Comparison of ENCODE assay signal across 29 mouse cellular contexts in the genomic region with DNA sequence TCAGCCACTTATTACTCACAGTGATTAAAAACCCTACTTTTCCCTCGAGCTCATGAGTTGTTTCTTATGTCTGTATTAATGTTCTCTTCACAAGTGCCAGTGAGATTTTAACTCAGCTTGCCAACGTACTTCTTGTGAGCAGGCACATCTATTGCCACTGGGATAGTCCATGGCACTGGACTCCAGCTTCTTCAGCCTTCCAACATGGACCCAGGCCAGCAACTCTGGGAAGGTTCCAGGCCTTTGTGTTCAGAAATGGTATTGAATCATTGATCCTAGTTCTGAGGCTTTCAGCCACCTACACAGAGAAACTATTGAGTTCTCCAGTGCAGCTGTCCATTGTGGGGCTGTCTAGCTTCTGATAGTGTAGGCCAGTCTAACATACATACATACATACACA. TPM values are rescaled to one million over a fixed set of nuclear protein-coding genes. Genes with fewer than 3 reads are reported as not detected.
DNase-seq lines count a peak whose midpoint lies in the region; ATAC-seq lines count a peak whose summit lies in the region.
"Had no signal": no experiment of that assay in that cellular context is flagged by ENCODE, and none has a peak within 500 bp of the region (broad histone marks: within the 10 kb centered on the region; RNA-seq: fewer than 3 reads in every experiment).

No protein-coding gene starts in this region.

- no peak overlapping the region for H3K27ac ChIP-seq in midbrain, embryonic 11.5 days (ENCODE audit: low read depth, low read length)
- no peak overlapping the region for H3K27ac ChIP-seq in midbrain, embryonic 15.5 days
- H3K27ac ChIP-seq: embryonic facial prominence, embryonic 10.5 days; embryonic facial prominence, embryonic 13.5 days; forebrain, embryonic 10.5 days; forebrain, embryonic 13.5 days; heart, adult 2 months; heart, embryonic 10.5 days; heart, embryonic 13.5 days; hindbrain, embryonic 12.5 days; hindbrain, embryonic 15.5 days had no signal

- ATAC-seq in midbrain, embryonic 11.5 days (ENCODE audit: low FRiP score), result no peak
- no peak for ATAC-seq in midbrain, embryonic 15.5 days (replicated peaks)
- ATAC-seq: forebrain, embryonic 13.5 days; forebrain, embryonic 16.5 days; Patski had no signal

- peak; percentile 36 for DNase-seq in adrenal gland, postnatal 10 days
- no peak for DNase-seq in adrenal gland, adult (ENCODE audit: inconsistent age in 2 of 2, low spot score in 1 of 2)
- DNase-seq in layer of hippocampus, adult 11-12 months (ENCODE audit: low spot score), result peak; percentile 47
- no peak for DNase-seq in layer of hippocampus, postnatal 10 days (ENCODE audit: low spot score in 2 of 2)
- peak; percentile 67 for DNase-seq in midbrain, embryonic 11.5 days (ENCODE audit: low spot score, missing footprints)
- DNase-seq in spleen, adult 18-20 months, result no peak
- DNase-seq in right cerebral cortex, adult 18-20 months, result no peak
- DNase-seq: adrenal gland, adult 2 months; adrenal gland, postnatal 25 days; cerebellum, adult 2 months; cerebellum, adult 9-11 months; cerebellum, postnatal 36 days; embryo, embryonic 11 days; gastrocnemius, postnatal 25 days; heart, adult 2 months; heart, postnatal 14 days; heart, postnatal 4 days had no signal

- H3K9ac ChIP-seq in midbrain, embryonic 11.5 days (ENCODE audit: low read length), result no peak overlapping the region
- no peak overlapping the region for H3K9ac ChIP-seq in midbrain, embryonic 15.5 days
- H3K9ac ChIP-seq: embryonic facial prominence, embryonic 13.5 days; forebrain, embryonic 13.5 days; heart, embryonic 13.5 days; hindbrain, embryonic 12.5 days; hindbrain, embryonic 15.5 days had no signal

- H3K27me3 ChIP-seq in midbrain, embryonic 11.5 days (ENCODE audit: control insufficient read depth, insufficient read depth, low read length), result no peaks in the 10 kb centered on the region
- no peaks in the 10 kb centered on the region for H3K27me3 ChIP-seq in midbrain, embryonic 15.5 days (replicated peaks)
- H3K27me3 ChIP-seq: embryonic facial prominence, embryonic 13.5 days; forebrain, embryonic 13.5 days; heart, embryonic 13.5 days; hindbrain, embryonic 12.5 days; hindbrain, embryonic 15.5 days had no signal

- no peaks in the 10 kb centered on the region for H3K9me3 ChIP-seq in midbrain, embryonic 11.5 days (ENCODE audit: control insufficient read depth, low read length)
- no peaks in the 10 kb centered on the region for H3K9me3 ChIP-seq in midbrain, embryonic 15.5 days
- H3K9me3 ChIP-seq: embryonic facial prominence, embryonic 10.5 days; embryonic facial prominence, embryonic 13.5 days; forebrain, embryonic 10.5 days; forebrain, embryonic 13.5 days; heart, embryonic 10.5 days; heart, embryonic 13.5 days; hindbrain, embryonic 12.5 days; hindbrain, embryonic 15.5 days had no signal

- H3K4me1 ChIP-seq in midbrain, embryonic 11.5 days (ENCODE audit: control insufficient read depth, insufficient read depth, low read length), result no peaks in the 10 kb centered on the region
- peaks cover 17% of the 10 kb centered on the region for H3K4me1 ChIP-seq in midbrain, embryonic 15.5 days
- H3K4me1 ChIP-seq: heart, embryonic 10.5 days had no signal

- no peak overlapping the region for H3K4me3 ChIP-seq in midbrain, embryonic 11.5 days (ENCODE audit: low read depth, low read length)
- no peak overlapping the region for H3K4me3 ChIP-seq in midbrain, embryonic 15.5 days
- H3K4me3 ChIP-seq: embryonic facial prominence, embryonic 10.5 days; embryonic facial prominence, embryonic 13.5 days; erythroblast, embryonic 14.5 days; forebrain, embryonic 10.5 days; forebrain, embryonic 13.5 days; heart, adult 2 months; heart, embryonic 10.5 days; heart, embryonic 13.5 days; hindbrain, embryonic 12.5 days; hindbrain, embryonic 15.5 days had no signal

- WGBS in midbrain, embryonic 11.5 days, result 76% methylated on average over 2 of the region's 2 CpGs
- 65% methylated on average over 2 of the region's 2 CpGs for WGBS in midbrain, embryonic 15.5 days

- H3K36me3 ChIP-seq in midbrain, embryonic 11.5 days (ENCODE audit: control insufficient read depth, insufficient read depth, low read length), result no peaks in the 10 kb centered on the region
- H3K36me3 ChIP-seq in midbrain, embryonic 15.5 days (replicated peaks), result no peaks in the 10 kb centered on the region
- H3K36me3 ChIP-seq: embryonic facial prominence, embryonic 10.5 days; embryonic facial prominence, embryonic 13.5 days; forebrain, embryonic 10.5 days; heart, embryonic 10.5 days; heart, embryonic 13.5 days; hindbrain, embryonic 12.5 days; hindbrain, embryonic 15.5 days had no signal

- no peak overlapping the region for H3K4me2 ChIP-seq in midbrain, embryonic 11.5 days
- H3K4me2 ChIP-seq in midbrain, embryonic 15.5 days, result no peak overlapping the region
- H3K4me2 ChIP-seq: embryonic facial prominence, embryonic 13.5 days; forebrain, embryonic 13.5 days; heart, embryonic 13.5 days; hindbrain, embryonic 12.5 days; hindbrain, embryonic 15.5 days had no signal

RNA-seq across cellular contexts. Expression of a gene that starts 5.6 kb away (rescaled TPM):
- total RNA-seq in adrenal gland, postnatal 10 days (2021), result 10 to 100 TPM; 17.5 to 26.6 TPM
- total RNA-seq in layer of hippocampus, postnatal 10 days (2021), result 100 to 1,000 TPM; 130 to 147 TPM
- 31.9 and 33.4 TPM in 2 replicates for polyA plus RNA-seq in midbrain, embryonic 11.5 days (2014; fragmentation: Nextera tagmentation; extraction: Ambion mirVana)
- polyA plus RNA-seq in midbrain, embryonic 15.5 days (2015; fragmentation: Nextera tagmentation; extraction: Ambion mirVana), result 46.2 and 53.6 TPM in 2 replicates

Comparison
In these comparisons a context has a peak if more than half of its experiments do, and no peak if none do; other contexts are left out.
1. DNase-seq: peak in adrenal gland, postnatal 10 days (single experiment), layer of hippocampus, adult 11-12 months (single experiment) and midbrain, embryonic 11.5 days (single experiment); none in adrenal gland, adult (0 of 2), layer of hippocampus, postnatal 10 days (0 of 2), spleen, adult 18-20 months (0 of 2) and right cerebral cortex, adult 18-20 months (single experiment).
2. RNA of a gene that starts 5.6 kb away (total RNA-seq): 130 to 147 TPM in layer of hippocampus, postnatal 10 days; 17.5 to 26.6 TPM in adrenal gland, postnatal 10 days; every median in the first group is over 4 times any median in the second.